Mouse (Mus musculus): ENCODE measurements around the gene Rnf227. TPM values are rescaled to one million over a fixed set of nuclear protein-coding genes. Genes with fewer than 3 reads are reported as not detected.
"Not testable (repeated sequence)": the region's sequence is repeated elsewhere in the genome, so short reads cannot be mapped to it uniquely, and the experiment has no call there.

Rnf227 gene
- 49.0 and 54.6 TPM in 2 replicates for polyA plus RNA-seq (2016; fragmentation: Nextera tagmentation; extraction: Ambion mirVana)

DNA sequence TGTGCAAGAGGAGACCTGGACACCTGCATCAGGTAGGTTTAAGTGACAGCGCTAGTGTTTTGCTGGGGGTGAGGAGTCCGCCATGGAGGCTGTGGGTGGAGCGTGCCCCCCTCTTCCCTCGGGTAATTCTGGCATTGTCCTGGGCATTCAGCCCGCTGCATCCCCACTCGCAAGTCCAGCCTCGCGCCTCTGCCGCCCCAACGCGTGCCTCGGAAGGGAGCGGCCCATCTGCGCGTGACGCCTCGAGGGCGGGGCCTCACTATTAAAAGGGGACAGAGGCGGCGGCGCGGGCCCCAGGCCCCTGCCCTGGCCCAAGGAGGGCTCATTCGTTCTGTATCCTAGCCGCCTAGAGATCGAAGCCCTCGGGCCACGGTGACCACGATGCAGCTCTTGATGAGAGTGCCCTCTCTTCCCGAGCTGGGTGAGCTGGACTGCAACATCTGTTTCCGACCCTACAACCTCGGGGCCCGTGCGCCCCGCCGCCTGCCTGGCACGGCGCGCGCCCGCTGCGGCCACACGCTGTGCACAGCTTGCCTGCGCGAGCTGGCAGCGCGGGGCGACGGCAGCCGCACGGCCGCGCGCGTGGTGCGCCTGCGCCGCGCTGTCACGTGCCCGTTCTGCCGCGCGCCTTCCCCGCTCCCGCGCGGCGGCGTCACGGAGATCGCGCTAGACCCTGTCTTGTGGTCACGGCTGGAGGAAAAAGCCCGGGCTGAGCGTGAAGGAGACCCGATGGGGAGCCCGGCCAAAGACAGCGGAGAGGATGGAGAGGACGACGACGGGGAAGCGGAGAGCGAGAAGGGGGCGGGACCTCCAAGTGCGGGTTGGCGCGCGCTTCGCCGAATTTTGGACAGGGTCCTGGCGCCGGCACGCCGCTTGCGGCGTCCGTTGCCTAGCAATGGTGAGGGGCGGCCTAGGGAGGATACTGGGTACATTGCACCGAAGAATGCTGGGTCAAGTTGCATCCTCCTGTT, at the start of gene Rnf227:
Gene Rnf227, plus strand, starts transcription at position 301 of the 971 bp plus-strand sequence.
- Histone ChIP-seq H3K9ac (peak within 1 kb of the TSS; percentile 71), H3K36me3 (peaks cover 27% of the 10 kb centered on the region), H3K4me2 (replicated peaks) (peak within 1 kb of the TSS; percentile 77), H3K27me3 (peaks cover 15% of the 10 kb centered on the region), H3K27ac (peak within 1 kb of the TSS; percentile 88), H3K4me3 (peak within 1 kb of the TSS; percentile 52), H3K4me1 (peaks cover 14% of the 10 kb centered on the region), H3K9me3 (replicated peaks) (no peaks in the 10 kb centered on the region)
- peak; percentile 87 for ATAC-seq (ENCODE audit: low FRiP score)
- WGBS: 2% methylated on average over 98 of the region's 99 CpGs

DNA sequence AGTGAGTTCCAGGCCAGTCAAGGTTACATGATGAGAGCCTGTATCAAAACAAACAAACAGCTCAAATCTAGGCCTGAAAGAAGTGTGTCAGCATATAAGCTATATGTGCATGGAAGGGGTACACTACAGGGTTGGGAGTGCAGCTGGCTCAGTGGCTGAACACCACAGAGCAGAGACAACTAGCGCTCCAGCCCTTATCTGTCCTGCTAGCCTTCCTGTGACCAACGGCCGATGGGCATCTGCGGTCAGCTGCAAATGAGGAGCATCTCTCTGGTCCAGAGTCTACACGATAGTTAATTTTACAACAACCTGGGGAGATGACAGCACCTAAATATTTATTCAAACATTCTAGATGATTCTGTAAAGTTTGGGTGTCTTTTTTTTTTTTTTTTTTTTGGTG, 49.1 kb upstream of the Rnf227 start:
- no peak for ATAC-seq (ENCODE audit: low FRiP score)
- no peak overlapping the region for H3K27ac ChIP-seq
- H3K9ac ChIP-seq: no peak overlapping the region
- no peaks in the 10 kb centered on the region for H3K4me1 ChIP-seq
- no peak overlapping the region for H3K4me2 ChIP-seq (replicated peaks)
- H3K27me3 ChIP-seq: no peaks in the 10 kb centered on the region
- 92% methylated on average over 5 of the region's 5 CpGs for WGBS
- no peaks in the 10 kb centered on the region for H3K9me3 ChIP-seq (replicated peaks)
- no peak overlapping the region for H3K4me3 ChIP-seq
- H3K36me3 ChIP-seq: peaks cover 5% of the 10 kb centered on the region; the same call in 1 of the 2 replicates

DNA sequence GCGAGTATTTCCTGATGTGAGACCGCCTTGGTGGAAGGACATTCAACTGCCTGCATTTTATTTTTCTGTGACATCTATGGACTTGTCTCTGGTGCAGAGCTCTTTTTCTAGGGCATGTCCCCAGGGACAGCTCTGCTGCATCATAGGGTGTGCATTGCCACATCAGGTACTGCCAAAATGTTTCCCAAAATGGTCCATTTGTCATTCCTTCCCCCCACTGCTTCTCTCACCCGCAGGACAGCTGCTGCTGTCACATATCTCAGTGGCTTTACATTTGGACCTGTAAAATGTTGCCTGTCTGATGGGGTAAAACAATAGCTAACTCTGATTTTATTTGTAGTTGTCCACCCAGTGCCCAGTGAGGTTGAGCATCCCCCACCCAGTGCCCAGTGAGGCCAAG, 45.0 kb upstream of the Rnf227 start:
- Histone ChIP-seq H3K4me1 (no peaks in the 10 kb centered on the region), H3K36me3 (peaks cover 26% of the 10 kb centered on the region), H3K27me3 (no peaks in the 10 kb centered on the region), H3K4me2 (replicated peaks) (no peak overlapping the region), H3K9me3 (replicated peaks) (no peaks in the 10 kb centered on the region), H3K9ac (no peak overlapping the region), H3K27ac (no peak overlapping the region), H3K4me3 (no peak overlapping the region)
- 92% methylated on average over 3 of the region's 3 CpGs for WGBS
- ATAC-seq (ENCODE audit: low FRiP score): no peak

DNA sequence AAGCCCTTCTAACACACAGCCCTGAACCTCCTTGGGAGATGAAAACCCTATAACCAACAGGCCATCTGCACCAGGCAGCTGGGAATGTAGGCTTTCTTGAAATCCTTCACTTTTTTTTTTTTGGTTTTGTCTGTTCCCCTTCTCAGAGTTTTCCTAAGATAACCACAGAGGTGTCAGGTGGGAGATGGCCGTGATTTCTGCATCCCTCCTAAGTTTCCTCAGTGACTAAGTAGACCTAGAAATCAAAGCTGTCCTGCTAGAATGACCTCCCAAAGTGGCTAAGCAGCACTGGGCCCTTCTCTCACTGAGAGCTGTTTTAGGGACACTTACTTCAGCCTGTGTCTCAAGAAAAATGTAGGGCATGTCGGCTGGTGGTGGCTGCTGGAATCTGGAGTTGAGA, 42.5 kb upstream of the Rnf227 start:
- no peaks in the 10 kb centered on the region for H3K27me3 ChIP-seq
- H3K27ac ChIP-seq: no peak overlapping the region
- WGBS: 88% methylated on average over 2 of the region's 2 CpGs
- no peaks in the 10 kb centered on the region for H3K4me1 ChIP-seq
- peaks cover 46% of the 10 kb centered on the region for H3K36me3 ChIP-seq
- no peak for ATAC-seq (ENCODE audit: low FRiP score)
- no peak overlapping the region for H3K9ac ChIP-seq
- H3K9me3 ChIP-seq (replicated peaks): no peaks in the 10 kb centered on the region
- H3K4me3 ChIP-seq: no peak overlapping the region
- H3K4me2 ChIP-seq (replicated peaks): no peak overlapping the region

DNA sequence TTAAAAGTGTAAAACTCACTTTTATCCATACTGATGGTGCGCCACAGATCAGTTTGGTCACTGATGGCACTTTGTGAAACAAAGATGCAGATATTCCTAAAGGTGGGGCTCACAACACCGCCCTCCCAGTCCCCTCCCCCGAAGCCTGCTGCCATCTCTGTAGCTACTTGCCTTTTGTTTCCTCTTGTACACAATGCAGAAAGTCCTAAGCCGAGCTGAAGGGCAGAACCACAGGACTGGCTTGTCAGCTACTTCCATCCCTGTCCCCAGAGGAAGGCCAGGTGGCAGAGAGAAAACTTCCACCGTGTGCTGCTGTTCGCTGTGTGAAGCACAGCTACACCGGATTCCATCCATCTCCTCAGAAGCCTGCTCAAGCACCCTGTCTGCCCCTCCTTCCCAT, 42.0 kb upstream of the Rnf227 start:
- no peaks in the 10 kb centered on the region for H3K9me3 ChIP-seq (replicated peaks)
- no peak for ATAC-seq (ENCODE audit: low FRiP score)

DNA sequence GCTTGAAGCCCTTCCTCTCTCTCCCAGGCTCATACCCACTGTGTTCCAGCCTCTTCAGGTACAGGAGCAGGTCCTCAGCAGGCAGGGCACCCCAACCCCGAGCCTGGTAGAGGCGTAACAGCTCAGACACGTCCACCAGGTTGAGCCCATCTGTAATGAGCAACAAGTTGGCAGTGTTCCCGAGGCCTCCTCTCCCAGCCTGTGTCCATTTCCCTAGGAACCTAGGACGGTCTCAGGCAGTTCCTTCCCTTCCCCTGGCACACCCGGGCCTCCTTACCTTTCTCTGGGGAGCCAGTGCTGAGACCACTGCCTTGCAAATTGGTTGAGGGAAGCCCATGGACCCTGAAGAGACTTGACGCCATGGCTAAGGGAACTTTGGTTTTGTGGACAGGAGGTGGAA, 37.4 kb upstream of the Rnf227 start:
- ATAC-seq (ENCODE audit: low FRiP score): no peak
- no peaks in the 10 kb centered on the region for H3K9me3 ChIP-seq (replicated peaks)
- no peak overlapping the region for H3K4me3 ChIP-seq
- no peak overlapping the region for H3K27ac ChIP-seq
- WGBS: 90% methylated on average over 7 of the region's 7 CpGs
- H3K27me3 ChIP-seq: no peaks in the 10 kb centered on the region
- H3K9ac ChIP-seq: no peak overlapping the region
- peaks cover 87% of the 10 kb centered on the region for H3K36me3 ChIP-seq
- H3K4me2 ChIP-seq (replicated peaks): no peak overlapping the region
- no peaks in the 10 kb centered on the region for H3K4me1 ChIP-seq

More for the DNA sequence above, 42.0 kb upstream of the Rnf227 start:
- WGBS: 74% methylated on average over 7 of the region's 7 CpGs
- Histone ChIP-seq H3K9ac (no peak overlapping the region), H3K27ac (no peak overlapping the region), H3K4me3 (no peak overlapping the region), H3K36me3 (peaks cover 50% of the 10 kb centered on the region), H3K27me3 (no peaks in the 10 kb centered on the region), H3K4me1 (no peaks in the 10 kb centered on the region), H3K4me2 (replicated peaks) (no peak overlapping the region)

DNA sequence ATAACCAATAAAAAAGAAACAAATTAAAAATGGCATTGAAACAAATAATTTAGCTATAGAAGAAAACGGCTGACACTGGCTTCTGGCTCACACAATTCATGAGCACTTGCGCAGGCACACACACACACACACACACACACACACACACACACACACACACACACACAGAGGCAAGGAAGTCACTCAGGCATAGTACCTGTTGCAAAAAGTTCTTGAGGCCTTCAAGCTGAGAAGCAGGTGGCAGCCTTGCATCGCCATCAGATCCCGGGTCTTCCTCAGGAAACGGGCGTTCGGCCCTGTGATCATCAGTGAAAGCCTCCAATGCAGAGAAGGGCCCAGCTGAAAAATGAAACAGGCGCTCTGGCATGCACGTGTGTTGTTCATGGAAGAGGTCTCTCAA, 35.0 kb upstream of the Rnf227 start:
- no peak for ATAC-seq (ENCODE audit: low FRiP score)
- no peaks in the 10 kb centered on the region for H3K27me3 ChIP-seq
- no peak overlapping the region for H3K4me3 ChIP-seq
- H3K4me1 ChIP-seq: no peaks in the 10 kb centered on the region
- no peak overlapping the region for H3K4me2 ChIP-seq (replicated peaks)
- H3K27ac ChIP-seq: no peak overlapping the region
- H3K9ac ChIP-seq: no peak overlapping the region
- peaks cover 91% of the 10 kb centered on the region for H3K36me3 ChIP-seq
- 89% methylated on average over 9 of the region's 9 CpGs for WGBS
- no peaks in the 10 kb centered on the region for H3K9me3 ChIP-seq (replicated peaks)

DNA sequence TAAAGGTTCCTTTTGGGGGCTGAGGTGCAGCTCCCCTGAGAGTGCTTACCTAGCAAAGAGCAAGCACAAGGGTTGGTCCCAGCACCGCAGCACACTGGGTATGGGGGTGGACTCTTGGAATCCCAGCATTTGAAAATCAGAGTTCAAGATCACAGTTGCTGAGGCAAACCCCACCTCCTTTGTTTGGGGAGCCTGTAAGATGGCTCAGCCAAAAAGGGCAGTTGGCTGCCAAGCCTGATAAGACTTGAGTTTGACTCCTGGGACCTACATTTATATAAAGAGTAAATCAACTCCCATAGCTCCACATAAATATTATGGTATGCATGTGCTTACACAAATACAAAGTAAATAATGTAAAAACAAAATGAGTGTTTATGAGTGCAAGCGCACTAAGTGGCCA, 34.2 kb upstream of the Rnf227 start:
- Histone ChIP-seq H3K4me3 (no peak overlapping the region), H3K4me1 (no peaks in the 10 kb centered on the region), H3K27ac (no peak overlapping the region), H3K9me3 (replicated peaks) (no peaks in the 10 kb centered on the region), H3K4me2 (replicated peaks) (no peak overlapping the region), H3K27me3 (no peaks in the 10 kb centered on the region), H3K9ac (no peak overlapping the region), H3K36me3 (peaks cover 91% of the 10 kb centered on the region)
- no peak for ATAC-seq (ENCODE audit: low FRiP score)
- WGBS: 97% methylated on average over 2 of the region's 2 CpGs

DNA sequence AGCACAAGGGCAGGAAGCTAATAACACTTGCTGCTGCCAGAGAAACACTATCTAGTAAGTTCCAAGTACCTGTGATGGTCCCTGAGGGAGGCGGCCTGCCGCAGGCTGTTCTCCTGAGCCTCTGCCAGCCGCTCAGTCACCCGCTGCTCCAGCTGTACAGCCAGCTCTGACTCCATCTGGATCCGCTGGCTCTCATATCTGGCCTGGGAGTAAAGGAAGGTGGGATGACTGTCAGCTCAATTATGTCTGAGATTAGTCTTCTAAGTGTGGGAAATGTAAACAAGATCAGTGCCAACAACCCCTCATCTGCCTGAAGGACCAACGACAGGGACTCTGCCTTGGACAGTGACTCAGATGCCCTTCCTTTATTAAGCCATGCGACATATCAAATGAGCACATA, 29.0 kb upstream of the Rnf227 start:
- H3K4me2 ChIP-seq (replicated peaks): no peak overlapping the region
- H3K9me3 ChIP-seq (replicated peaks): no peaks in the 10 kb centered on the region
- no peak for ATAC-seq (ENCODE audit: low FRiP score)
- peaks cover 76% of the 10 kb centered on the region for H3K36me3 ChIP-seq
- H3K4me3 ChIP-seq: no peak overlapping the region
- no peaks in the 10 kb centered on the region for H3K4me1 ChIP-seq
- no peak overlapping the region for H3K27ac ChIP-seq
- no peak overlapping the region for H3K9ac ChIP-seq
- H3K27me3 ChIP-seq: no peaks in the 10 kb centered on the region
- 86% methylated on average over 7 of the region's 7 CpGs for WGBS

DNA sequence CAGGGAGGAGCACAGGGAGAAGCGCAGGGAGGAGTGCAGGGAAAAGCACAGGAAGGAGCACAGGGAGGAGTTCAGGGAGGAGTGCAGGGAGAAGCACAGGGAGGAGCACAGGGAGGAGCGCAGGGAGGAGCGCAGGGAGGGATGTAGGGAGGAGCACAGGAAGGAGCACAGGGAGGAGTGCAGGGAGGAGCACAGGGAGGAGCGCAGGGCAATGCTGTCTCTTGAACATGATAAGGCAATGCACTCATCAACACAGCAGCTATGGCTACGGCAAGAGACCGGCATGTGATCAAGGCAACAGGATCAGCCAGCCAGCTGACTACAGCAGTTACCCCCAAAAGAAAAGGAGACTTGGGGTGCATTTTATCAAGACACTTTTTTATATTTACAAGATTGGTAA, 23.9 kb upstream of the Rnf227 start:
- H3K27ac ChIP-seq: no peak overlapping the region
- peaks cover 53% of the 10 kb centered on the region for H3K36me3 ChIP-seq
- ATAC-seq (ENCODE audit: low FRiP score): no peak
- H3K9me3 ChIP-seq (replicated peaks): no peaks in the 10 kb centered on the region
- H3K4me3 ChIP-seq: no peak overlapping the region
- peaks cover 6% of the 10 kb centered on the region; the same call in 1 of the 2 replicates for H3K4me1 ChIP-seq
- no peak overlapping the region for H3K9ac ChIP-seq
- H3K27me3 ChIP-seq: no peaks in the 10 kb centered on the region
- 98% methylated on average over 6 of the region's 6 CpGs for WGBS
- H3K4me2 ChIP-seq (replicated peaks): no peak overlapping the region

DNA sequence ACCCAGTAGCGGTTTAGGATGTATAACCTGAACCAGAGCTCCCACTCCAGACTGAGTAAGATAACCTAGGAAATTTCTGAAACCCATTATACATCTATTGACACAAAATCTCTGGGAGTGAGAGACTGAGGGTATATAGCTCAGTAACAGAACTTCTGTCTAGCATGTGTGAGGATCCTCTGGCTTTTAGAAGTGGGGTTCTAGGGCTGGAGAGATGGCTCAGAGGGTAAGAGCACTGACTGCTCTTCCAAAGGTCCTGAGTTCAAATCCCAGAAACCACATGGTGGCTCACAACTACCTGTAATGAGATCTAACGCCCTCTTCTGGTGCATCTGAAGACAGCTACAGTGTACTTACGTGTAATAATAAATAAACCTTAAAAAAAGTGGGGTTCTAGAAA, 22.3 kb upstream of the Rnf227 start:
- not testable (repeated sequence) for H3K4me3 ChIP-seq; H3K27ac ChIP-seq; ATAC-seq (ENCODE audit: low FRiP score); H3K27me3 ChIP-seq; H3K4me2 ChIP-seq (replicated peaks); H3K9ac ChIP-seq; H3K9me3 ChIP-seq (replicated peaks)
- Histone ChIP-seq H3K4me1 (peaks cover 21% of the 10 kb centered on the region), H3K36me3 (peaks cover 50% of the 10 kb centered on the region)
- WGBS: 88% methylated on average over 3 of the region's 3 CpGs

DNA sequence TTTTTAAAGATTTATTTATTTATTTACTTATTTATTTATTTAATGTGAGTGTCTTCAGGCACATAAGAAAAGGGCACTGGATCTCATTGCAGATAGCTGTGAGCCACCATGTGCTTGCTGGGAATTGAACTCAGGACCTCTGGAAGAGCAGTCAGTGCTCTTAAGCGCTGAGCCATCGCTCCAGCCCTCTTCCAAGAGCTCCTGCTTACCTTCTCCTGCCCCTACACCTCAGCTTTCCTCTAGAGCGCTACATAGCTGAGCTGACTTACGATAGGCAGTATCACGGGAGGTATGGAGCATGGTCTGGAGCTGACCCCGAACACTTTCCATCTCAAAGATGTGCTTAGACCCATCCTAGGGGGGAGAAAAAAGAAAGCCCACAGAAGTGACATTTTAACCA, 18.7 kb upstream of the Rnf227 start:
- no peak for ATAC-seq (ENCODE audit: low FRiP score)
- H3K9me3 ChIP-seq (replicated peaks): no peaks in the 10 kb centered on the region
- 97% methylated on average over 6 of the region's 6 CpGs for WGBS
- peaks cover 2% of the 10 kb centered on the region; the same call in 1 of the 2 replicates for H3K27me3 ChIP-seq
- H3K36me3 ChIP-seq: peaks cover 27% of the 10 kb centered on the region
- H3K27ac ChIP-seq: no peak overlapping the region
- peak overlapping the region; percentile 94; the same call in 1 of the 2 replicates for H3K4me2 ChIP-seq (replicated peaks)
- H3K4me1 ChIP-seq: peaks cover 37% of the 10 kb centered on the region
- no peak overlapping the region for H3K9ac ChIP-seq
- H3K4me3 ChIP-seq: no peak overlapping the region; the same call in 1 of the 2 replicates

DNA sequence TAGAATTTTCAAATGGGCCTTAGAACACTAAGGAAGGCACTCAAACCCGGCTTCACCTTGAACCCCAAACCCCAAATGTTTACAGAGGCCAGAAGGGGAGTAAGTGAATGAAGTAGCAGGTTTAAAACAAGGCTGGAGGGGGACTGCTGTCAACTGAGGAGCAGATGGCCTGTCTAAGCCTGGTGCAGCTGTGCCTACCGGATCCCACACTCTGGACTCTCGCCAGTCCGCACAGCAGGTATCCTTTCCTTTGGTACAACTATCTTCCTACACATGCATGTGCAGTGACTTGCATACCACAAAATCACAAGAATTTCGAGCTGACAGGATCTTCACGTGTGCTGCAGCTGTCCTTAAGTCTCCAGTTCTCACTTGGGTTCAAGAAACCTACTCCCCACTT, 18.3 kb upstream of the Rnf227 start:
- Histone ChIP-seq H3K9ac (peak overlapping the region; percentile 85; the same call in 1 of the 2 replicates), H3K27me3 (peaks cover 6% of the 10 kb centered on the region), H3K4me1 (peaks cover 41% of the 10 kb centered on the region), H3K27ac (no peak overlapping the region), H3K36me3 (peaks cover 27% of the 10 kb centered on the region), H3K4me3 (no peak overlapping the region; the same call in 1 of the 2 replicates), H3K4me2 (replicated peaks) (peak overlapping the region; percentile 94), H3K9me3 (replicated peaks) (no peaks in the 10 kb centered on the region)
- 62% methylated on average over 6 of the region's 6 CpGs for WGBS
- ATAC-seq (ENCODE audit: low FRiP score): no peak
